Mouse (Mus musculus): ENCODE results near the gene Spata31d1a. TPM values are rescaled to one million over a fixed set of nuclear protein-coding genes. Genes with fewer than 3 reads are reported as not detected.

Spata31d1a gene
- polyA plus RNA-seq (2015; fragmentation: Illumina TruSeq; extraction: RNeasy Lipid Tissue Mini Kit (QIAGEN cat#74804); ENCODE audit: insufficient read depth, low replicate concordance), result not detected

GRCm38 (mm10) chr13:59710230-59710629 is at the start of gene Spata31d1a:
Spata31d1a (minus strand) TSS chr13:59710330.

GRCm38 (mm10) chr13:59746711-59747110 is 36.6 kb upstream of the Spata31d1a start, which contains the start of gene 1700014D04Rik:
1700014D04Rik (minus strand) TSS chr13:59746752.

GRCm38 (mm10) chr13:59731652-59732051 is 21.5 kb upstream of the Spata31d1a start, which contains the start of gene Spata31d1d:
Spata31d1d (minus strand) TSS chr13:59731752.

GRCm38 (mm10) chr13:59711984-59712383 is 1.9 kb upstream of the Spata31d1a start, which contains the start of gene Spata31d1b:
Spata31d1b (plus strand) TSS chr13:59712284.

GRCm38 (mm10) chr13:59694008-59694407 is 16.1 kb downstream of the Spata31d1a start, which contains the start of gene 4921517D22Rik:
4921517D22Rik (minus strand) TSS chr13:59694108.

GRCm38 (mm10) chr13:59675151-59676011 is 34.7 kb downstream of the Spata31d1a start, which contains the start of gene Golm1:
Golm1 (minus strand) TSS chr13:59675811.

Other genes with a start within 250 kb of the Spata31d1a start
- 52.0 TPM for gene Agtpbp1, start 125.1 kb downstream of the Spata31d1a start, polyA plus RNA-seq (2015; fragmentation: Illumina TruSeq; extraction: RNeasy Lipid Tissue Mini Kit (QIAGEN cat#74804); ENCODE audit: insufficient read depth, low replicate concordance)
- 87.3 TPM for gene Naa35, start 125.1 kb downstream of the Spata31d1a start, polyA plus RNA-seq (2015; fragmentation: Illumina TruSeq; extraction: RNeasy Lipid Tissue Mini Kit (QIAGEN cat#74804); ENCODE audit: insufficient read depth, low replicate concordance)
- gene Golm1, start 34.5 kb downstream of the Spata31d1a start, polyA plus RNA-seq (2015; fragmentation: Illumina TruSeq; extraction: RNeasy Lipid Tissue Mini Kit (QIAGEN cat#74804); ENCODE audit: insufficient read depth, low replicate concordance), result 25.2 TPM
- gene 4921517D22Rik, start 16.2 kb downstream of the Spata31d1a start, polyA plus RNA-seq (2015; fragmentation: Illumina TruSeq; extraction: RNeasy Lipid Tissue Mini Kit (QIAGEN cat#74804); ENCODE audit: insufficient read depth, low replicate concordance), result not detected
- gene Spata31d1b, start 2.0 kb upstream of the Spata31d1a start, polyA plus RNA-seq (2015; fragmentation: Illumina TruSeq; extraction: RNeasy Lipid Tissue Mini Kit (QIAGEN cat#74804); ENCODE audit: insufficient read depth, low replicate concordance), result not detected
- not detected for gene Spata31d1d, start 21.4 kb upstream of the Spata31d1a start, polyA plus RNA-seq (2015; fragmentation: Illumina TruSeq; extraction: RNeasy Lipid Tissue Mini Kit (QIAGEN cat#74804); ENCODE audit: insufficient read depth, low replicate concordance)
- not detected for gene 1700014D04Rik, start 36.4 kb upstream of the Spata31d1a start, polyA plus RNA-seq (2015; fragmentation: Illumina TruSeq; extraction: RNeasy Lipid Tissue Mini Kit (QIAGEN cat#74804); ENCODE audit: insufficient read depth, low replicate concordance)
- gene Isca1, start 59.5 kb upstream of the Spata31d1a start, polyA plus RNA-seq (2015; fragmentation: Illumina TruSeq; extraction: RNeasy Lipid Tissue Mini Kit (QIAGEN cat#74804); ENCODE audit: insufficient read depth, low replicate concordance), result 134 TPM
- not detected for gene Gm49354, start 71.9 kb upstream of the Spata31d1a start, polyA plus RNA-seq (2015; fragmentation: Illumina TruSeq; extraction: RNeasy Lipid Tissue Mini Kit (QIAGEN cat#74804); ENCODE audit: insufficient read depth, low replicate concordance)
- gene Tut7, start 112.8 kb upstream of the Spata31d1a start, polyA plus RNA-seq (2015; fragmentation: Illumina TruSeq; extraction: RNeasy Lipid Tissue Mini Kit (QIAGEN cat#74804); ENCODE audit: insufficient read depth, low replicate concordance), result 168 TPM